Mouse (Mus musculus) lung, postnatal 25 days (tissue): ENCODE results near the gene Kcnip4.

Source experiments
- DNase-seq: peaks from one replicate; pipeline ENCODE4 v3.0.0; 2022; ENCODE audit warnings: low spot score

Kcnip4 gene

DNA sequence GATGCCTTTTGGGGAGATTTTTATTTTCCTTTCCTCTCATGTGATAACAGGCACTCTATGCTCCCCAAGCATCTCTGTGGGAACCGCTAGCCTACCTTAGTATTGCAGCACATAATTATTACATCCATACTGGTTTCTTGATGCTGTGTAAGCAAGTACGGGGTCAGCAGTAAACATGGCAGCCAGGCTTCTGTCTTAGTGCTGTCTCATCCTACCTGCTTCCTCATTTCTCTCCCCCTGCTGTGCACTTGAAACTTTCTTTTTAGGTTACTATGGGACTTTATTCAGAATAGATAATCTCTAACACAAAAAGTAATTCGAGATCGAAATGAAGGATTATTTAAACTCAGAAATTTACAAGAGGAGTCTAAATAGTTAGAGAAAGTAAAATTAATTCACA, 973.0 kb downstream of the Kcnip4 start:
- DNase-seq = no peak

DNA sequence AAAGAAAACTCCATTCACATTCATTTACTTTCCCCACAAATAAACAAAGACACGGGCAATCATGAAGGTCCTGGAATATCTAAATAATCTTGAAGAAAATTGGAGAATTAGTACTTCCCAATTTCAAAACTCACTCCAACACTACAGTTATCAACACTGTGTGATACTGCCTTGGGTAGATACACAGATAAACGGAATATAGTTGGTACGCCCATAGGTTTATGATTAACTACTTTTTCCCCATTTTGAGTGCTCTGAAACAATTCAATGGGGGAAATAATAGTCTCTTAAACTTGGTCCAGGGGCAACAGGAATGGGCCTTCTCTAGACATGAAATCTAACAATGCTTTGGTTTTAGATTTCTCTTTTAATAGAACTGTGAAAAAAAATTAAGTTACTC, 978.9 kb downstream of the Kcnip4 start:
- no peak for DNase-seq

DNA sequence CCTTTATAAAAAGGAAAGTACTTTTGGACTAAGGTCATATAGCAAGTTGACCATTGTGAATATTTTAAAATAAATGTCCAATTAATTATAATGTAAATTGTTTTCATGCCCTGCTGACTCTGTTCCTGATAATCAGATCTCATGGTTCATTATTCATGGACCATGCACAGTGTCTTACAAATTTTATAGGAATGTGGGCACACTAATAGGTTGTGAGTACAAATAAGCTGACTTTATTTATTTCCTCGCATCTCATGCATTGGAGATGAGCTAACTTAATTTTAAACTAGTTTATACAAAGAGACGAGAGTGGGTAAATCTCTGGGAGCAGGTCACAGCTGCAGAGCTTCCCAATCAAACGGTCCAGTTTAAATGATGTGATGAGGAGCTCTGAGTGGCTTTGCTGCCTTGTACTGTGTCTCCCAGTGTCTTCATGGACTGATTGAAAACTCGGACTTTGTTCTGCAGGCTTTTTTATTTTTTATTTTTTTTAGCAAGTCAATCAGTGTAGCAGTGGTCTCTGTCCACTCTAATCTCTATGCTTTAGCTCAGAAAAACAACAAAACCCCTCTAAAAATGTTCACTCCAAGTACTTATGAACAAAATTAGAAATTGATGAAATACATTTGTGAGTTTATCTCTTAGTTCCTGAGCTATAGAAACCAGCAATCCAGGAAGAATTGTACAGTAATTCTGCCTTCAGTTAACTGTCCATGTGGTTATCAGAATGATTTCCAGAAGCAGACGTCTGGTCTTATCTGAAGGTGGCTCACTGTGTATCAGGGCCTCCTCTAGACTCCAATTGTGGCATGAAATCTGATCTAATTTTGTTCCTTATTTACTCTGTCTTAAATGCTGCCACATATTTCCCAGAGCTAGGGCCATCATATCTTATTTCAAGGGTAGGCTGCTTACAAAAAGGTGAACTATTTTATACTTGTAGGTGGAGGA, 979.6 kb downstream of the Kcnip4 start:
- no peak for DNase-seq

DNA sequence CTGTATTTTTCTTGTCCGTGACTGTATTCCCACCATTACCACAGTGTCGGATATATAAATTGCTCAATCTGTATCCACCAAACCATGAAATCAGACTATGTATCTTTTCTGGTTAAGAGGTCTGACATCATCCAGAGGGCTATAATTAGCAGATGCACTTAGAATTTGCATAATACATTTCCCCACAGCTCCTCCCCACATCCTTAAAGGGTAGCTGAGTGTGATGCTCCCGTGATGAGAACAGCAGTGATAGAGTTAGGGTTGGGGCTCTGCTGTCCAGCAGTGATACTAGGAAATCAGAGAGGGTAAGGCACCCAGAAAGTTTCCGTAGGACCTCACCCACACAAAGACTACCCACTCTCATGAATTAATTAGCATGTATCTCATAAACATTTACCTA, 1006.7 kb downstream of the Kcnip4 start:
- DNase-seq = no peak

DNA sequence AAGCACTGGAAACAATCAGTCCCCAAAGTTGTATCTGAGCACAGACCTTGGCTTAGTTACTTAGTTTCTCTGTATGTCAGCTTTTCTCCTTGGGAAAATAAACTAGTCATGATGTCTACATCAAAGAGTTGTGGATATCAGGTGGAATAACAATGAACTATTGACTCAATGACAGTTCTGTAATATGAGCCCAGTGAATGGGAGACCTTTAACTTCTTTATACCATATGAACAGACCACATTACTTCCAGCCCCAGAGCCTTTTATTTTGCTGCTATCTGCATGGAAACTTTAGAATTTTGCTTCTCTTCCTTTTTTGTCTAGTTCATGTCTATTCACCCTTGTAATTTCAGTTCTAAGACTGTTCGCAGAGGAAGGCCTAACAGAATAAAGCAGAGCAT, 1011.4 kb downstream of the Kcnip4 start:
- no peak for DNase-seq

DNA sequence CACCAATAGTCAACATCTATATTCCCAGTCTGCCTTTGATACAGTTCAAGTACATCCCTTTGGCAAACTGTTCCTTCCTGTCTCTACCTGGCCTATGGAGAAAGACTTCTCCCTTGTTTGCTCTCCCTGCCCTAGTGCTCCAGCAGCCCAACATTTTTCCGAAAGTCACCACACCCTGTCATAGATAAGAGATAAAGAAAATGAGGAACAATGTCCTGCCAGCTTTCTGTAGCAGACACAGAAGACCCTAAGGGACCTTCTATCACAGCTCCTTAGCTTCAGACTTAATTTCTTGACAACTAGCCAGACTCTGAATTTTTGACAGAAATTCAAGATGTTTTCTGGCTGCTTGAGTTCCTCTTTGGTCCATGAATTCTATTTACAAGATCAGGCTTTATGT, 1013.4 kb downstream of the Kcnip4 start:
- no peak for DNase-seq

DNA sequence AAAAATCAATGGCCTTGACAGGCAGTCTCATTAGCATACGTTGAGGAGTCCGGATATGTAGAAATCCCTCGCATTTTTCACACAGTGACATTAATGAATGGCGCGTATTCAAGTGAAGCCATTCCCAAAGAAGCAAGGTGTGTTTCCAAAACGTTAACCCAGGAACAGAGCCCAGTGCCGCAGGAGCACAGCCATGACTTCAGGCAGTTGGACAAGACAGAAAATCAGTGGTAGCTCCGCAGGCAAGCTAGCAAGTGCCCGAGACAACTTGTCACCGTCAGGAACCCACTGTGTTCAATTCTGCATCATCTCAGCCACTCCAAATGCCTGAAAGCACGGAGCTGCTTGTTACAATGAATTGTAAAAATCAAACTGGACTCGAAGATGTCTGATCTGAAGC, 1014.5 kb downstream of the Kcnip4 start:
- no peak for DNase-seq

DNA sequence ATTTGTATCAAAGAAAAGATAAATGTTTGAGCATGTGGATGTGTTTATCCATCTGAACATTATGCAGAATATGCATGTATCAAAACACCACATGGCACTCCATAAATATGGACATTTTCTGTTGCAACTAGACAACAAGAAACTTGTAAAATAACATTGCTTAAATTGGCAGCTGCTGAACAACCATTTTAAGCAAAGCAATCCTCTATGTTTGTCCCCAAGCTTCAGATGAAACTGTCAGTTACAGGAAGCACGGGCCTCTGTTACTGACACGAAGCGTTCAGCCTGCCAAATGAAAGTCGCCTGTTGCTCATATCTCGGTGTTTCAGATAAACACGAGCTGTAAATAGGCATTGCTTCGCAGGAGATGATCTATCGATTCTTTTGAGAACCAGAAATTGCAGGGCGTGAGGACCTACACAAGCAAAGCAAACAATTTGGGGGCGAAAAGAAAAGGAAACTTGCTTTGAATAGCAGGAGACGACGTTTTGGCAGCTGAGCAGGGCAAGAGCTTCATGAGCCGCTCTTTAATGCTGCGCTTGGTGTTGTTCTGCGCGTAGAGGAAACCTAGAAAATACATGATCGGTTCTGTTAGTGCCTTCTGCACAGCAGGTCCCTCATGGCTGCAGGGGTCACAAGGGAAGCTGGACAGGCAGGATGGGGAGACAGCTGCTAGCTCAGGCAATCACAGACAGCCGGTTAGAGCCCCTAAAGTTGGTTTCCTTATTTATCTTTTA, 1015.3 kb downstream of the Kcnip4 start:
- no peak for DNase-seq

DNA sequence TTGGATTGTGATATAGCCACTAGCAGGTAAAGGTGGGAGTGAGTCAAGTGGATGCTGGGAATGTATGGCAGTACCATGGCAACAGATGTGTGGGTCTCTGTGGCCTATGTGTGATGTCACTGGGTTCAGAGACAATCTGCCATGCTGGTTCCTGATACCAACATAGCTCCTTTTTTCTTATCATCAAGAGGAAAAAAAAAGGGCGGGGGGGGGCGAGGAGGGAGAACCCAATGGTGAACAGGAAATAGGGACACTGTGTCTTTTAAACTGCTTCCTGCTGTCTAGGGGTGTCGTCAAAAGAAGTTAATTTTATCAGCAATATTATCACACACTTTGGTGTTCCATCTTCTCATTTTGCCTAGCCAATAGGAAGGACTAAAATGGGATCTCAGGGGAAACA, 1021.6 kb downstream of the Kcnip4 start:
- no peak for DNase-seq

DNA sequence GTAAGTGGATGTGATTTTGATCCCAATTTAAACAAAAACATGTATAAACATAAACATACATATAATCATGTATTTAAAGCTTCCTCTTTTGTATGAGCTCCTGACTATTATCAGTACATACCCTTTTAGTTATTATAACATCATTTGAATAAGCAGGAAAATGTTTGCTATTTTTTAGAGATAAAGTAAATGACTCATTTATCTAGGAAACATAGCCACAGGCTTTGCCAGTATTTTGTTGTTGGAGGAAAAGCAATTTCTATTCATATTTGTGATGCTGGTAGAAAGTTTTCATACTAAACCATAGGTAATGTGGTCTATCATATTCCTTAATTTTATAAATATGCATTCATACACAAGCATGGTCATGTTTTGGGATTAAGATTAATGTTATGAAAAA, 1022.3 kb downstream of the Kcnip4 start:
- no peak for DNase-seq

DNA sequence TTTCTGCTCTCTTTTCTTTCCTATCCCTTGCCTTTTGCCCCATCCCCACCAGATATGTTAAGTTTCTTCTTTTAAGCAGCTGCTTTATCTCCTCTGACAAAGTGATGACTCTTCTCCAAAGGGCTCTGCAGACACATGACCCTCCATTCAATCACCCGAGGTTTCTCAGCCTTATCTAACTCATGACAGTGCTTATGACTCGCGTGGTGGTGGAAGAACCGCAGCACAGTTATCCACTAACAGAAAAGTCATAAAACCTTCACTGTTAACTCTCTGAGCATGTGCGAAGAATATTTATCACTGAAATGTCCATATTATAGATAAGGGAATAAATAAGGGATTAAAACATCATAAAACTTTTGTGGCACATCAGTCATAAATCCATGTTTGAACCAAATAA, 1024.5 kb downstream of the Kcnip4 start:
- DNase-seq = no peak

DNA sequence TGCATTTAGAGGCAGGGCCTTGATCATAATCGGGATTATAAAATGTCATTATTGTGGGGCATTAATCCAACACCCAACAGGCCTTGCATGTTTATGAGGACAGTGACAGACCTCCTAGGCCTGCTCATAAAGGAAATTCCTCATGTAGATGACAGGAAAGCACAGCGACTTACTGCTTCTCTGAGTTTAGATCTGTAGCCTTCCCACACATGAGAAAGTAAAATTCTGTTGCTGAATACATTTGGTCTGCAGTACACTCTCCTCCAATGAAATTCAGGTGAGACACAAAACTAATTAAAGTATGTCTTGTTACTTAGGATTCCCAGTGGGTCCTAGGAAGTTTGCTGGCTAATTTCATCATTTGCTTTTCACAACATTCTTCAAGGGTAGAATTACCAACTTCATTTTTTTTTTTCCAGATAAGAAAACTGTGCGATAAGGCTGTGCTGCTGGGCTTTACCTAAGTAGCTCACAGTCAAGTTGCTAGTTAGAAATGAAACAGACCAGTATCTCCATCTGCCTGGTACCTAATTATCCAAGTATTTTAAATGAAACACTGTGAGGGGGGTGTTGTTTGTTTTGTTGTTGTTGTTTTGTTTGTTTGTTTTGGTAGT, 1033.7 kb downstream of the Kcnip4 start:
- no peak for DNase-seq

DNA sequence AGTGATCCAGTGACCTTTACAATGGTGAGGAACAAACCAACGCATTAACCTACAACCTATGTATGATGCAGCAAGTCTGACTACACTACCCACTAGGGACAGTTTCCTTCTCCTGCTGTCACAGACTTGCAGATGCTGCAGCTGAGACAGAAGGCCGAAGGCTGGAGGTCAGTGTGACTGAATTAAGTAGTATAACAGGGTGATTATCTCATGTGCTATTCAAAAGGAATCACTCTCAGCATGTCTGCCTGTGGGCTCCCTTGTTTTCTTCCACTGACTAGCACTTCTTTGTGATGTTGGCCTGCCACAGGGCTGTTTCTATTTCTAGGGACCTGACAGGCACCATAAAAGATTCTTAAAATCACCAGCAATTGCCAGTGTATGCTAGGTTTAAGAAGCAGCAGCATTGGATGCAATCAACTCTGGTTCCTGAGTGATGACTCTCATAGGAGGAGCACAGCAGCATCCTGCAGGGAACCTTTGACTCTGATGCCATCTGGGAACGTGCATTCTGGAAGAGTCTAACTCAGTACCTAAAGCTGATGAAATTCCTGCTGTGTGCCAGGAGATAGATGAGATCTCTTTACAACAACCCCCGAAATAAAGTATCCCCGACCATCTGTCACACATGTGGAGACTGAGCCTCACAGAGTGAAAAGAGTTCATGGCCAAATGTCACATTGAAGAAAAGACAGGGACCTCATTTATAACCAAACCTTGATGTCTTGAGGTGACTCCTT, 1035.0 kb downstream of the Kcnip4 start:
- no peak for DNase-seq

DNA sequence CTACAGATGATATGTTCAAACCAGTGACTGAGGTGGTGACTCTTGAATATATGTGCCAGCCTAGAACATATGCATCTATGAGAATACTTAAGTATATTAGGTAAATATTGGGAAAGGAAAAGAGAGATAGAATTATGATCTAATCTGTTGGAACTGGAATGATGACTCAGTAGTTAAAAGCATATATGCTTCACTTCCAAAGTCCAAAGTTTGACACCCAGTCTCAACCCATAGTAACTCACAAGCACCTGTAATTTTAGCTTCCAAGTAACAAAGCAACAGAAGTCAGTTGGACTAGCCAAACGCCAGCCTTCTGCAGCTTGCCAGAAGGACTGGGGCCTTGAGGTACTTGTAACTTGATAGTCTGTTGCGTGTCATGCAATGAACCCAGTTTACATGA, 1041.6 kb downstream of the Kcnip4 start:
- no peak for DNase-seq

DNA sequence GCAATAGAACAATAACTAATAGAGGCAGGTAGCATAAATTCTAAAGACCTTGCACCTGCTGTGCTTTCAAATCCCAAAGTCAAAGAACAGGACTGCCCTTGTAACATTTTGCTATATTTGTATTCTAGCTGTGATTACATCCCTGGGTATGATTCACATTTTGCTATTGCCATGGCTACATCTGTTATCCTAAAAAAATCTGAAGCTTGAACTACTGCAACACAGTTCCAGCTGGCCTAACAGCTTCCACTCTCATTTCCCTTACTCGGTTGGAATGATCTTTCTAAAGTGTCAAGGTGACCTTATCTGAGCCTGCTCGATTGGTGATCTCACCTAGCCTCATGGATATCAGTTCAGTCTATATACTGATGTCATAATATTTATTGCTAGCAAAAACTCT, 1064.5 kb downstream of the Kcnip4 start:
- DNase-seq = no peak

DNA sequence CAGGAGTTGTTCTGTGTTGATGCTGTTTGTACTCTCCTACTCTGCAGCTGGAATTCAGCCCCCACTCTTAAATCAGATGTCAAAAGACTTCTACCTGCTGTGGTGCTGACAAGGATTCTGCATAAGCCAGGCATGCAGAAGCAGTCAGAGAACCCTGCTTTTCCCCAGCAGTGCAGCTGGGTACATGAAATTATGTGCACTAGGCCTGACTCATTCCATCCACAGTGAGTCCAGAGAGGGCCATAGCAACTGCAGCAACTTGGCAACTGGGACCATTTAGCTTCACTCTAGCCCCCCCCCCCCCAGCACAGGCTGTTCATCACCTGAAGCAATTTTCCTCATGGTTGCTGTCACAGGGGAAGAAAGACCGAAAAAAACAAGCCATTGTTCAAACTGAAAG, 1075.8 kb downstream of the Kcnip4 start:
- no peak for DNase-seq

DNA sequence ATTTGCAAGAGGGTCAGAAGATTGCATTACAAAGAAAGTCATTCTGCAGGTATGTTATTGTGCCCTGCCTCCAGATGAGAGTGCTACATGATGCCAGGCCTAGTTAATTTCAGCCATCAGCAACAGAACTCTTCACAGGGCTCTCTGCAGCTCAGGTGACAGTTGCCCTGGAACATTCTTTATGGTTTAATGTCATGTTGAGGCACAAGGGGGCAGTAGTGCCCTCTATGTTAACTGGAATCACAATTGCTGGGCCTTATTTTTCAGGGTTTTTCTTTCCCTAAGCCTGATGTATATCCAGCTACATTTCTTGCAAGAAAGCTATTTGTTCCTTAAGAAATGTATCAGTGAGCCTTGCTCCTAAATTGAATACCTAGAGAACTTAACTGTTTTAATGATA, 1094.2 kb downstream of the Kcnip4 start:
- no peak for DNase-seq

DNA sequence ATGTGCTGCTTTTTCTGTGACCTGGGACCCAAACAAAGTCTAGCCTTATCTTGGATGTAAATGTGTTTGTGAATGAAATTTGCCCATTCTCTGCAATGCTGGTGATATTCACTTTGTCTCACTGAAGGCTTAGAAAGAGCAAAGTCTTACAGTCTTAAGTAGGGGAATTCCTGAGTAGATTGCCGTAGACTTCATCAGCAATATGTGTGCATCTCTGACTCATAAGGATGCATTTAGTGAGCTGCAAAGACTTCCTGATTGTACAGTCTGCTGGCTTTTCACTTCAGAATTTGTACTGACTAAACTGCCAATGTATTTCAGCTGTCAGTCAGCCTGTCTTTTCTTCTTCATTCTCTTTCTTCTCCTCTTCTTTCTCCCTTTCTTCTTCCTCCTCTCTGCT, 1102.8 kb downstream of the Kcnip4 start:
- DNase-seq = no peak

DNA sequence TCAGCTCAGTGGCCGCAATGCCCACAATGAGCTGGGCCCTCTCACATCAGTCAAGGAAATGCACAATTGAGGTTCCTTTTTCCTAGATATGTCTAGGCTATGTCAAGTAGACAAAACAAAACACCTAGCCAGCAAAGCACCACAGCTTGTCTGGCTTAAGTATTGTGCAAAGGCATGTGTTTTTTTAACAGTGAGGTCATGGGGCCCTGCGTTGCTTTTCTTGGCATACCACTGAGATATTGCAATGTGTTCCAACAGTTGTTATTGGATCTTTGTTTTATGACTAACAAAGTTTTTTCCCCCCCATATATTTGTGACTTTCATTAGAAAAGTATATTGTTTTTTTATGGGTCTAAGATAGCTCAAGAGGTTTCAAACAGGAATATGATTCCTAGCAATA, 1105.0 kb downstream of the Kcnip4 start:
- no peak for DNase-seq

DNA sequence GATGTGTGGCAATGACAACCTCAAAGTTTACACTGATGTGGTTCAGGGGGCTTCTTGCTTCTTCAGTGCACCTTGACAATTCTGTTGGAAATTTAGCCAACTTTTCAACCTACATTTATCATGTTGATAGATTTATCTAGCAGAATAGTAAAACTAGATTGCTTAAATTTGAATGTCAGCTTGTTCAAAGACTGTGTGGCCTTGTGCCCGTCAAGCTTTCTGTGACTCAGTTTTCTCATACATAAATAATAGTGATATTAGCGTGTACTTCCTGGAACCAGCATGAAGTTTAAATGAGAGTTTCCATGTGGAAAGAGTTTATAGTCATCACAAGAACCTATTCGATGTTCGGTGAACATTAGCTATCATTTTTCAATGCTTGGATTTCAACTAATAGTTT, 1112.4 kb downstream of the Kcnip4 start:
- DNase-seq = no peak

DNA sequence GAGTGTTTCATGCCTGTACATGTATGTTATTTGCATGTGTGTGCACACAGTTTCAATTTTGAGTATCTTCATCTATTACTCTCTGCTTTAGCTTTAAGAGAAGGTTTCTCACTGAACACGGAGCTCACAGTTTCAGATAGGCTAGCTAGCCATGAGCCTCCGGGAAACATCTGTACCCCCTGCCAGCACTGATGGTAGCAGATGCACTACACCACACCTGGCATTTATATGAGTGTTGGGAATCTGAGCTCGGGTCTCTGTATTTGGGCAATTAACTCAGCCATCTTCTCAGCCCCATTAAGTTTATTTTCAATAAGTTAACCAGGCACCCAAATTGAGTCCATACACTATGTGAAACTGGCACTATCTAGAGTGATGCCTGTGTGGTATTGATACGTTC, 1113.2 kb downstream of the Kcnip4 start:
- DNase-seq = no peak

DNA sequence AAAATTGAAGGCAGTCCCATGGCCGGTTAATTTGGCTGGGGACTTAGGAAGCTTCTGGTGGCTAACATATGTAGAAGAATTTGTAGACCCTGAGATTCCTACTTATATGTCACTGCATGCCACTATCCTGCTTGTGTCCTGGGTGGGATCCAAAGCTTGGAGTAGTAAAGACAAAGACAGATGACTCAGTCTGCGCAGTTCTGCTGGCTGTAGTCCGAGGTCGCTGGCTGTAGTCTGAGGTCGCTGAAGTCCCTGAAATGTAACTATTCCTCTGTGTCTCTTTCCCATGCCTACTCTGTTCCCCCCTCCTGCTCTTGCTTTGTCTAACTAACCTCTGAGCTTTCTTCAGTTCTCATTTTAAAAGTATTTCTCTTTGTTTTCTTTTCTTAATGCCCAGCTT, 1114.4 kb downstream of the Kcnip4 start:
- no peak for DNase-seq
